Mouse (Mus musculus) G1E (cell line): ENCODE measurements around the gene Mroh3.

Experiments used
- CTCF ChIP-seq: IDR thresholded peaks from 2 replicates; pipeline ENCODE4 v1.5.1; 2012; ENCODE audit warnings: low read depth, low read length, inconsistent platforms, mixed read lengths
- GATA1 ChIP-seq: IDR thresholded peaks from 2 replicates; pipeline ENCODE4 v1.6.1; 2012; ENCODE audit warnings: borderline replicate concordance, low read length, inconsistent platforms, mixed read lengths
- GATA2 ChIP-seq: IDR thresholded peaks from 2 replicates; pipeline ENCODE4 v1.6.1; 2012; ENCODE audit warnings: low read depth, low read length, inconsistent platforms, borderline replicate concordance
- POLR2AphosphoS5 ChIP-seq: IDR thresholded peaks from 2 replicates; pipeline ENCODE4 v1.6.1; 2012; ENCODE audit warnings: low read depth, low read length, inconsistent platforms; ENCODE audit not compliant: insufficient replicate concordance
- TAL1 ChIP-seq: conservative IDR thresholded peaks from 2 replicates; pipeline ENCODE4 v1.6.1; 2012; ENCODE audit warnings: low read depth, low read length, inconsistent platforms, mixed read lengths

DNA sequence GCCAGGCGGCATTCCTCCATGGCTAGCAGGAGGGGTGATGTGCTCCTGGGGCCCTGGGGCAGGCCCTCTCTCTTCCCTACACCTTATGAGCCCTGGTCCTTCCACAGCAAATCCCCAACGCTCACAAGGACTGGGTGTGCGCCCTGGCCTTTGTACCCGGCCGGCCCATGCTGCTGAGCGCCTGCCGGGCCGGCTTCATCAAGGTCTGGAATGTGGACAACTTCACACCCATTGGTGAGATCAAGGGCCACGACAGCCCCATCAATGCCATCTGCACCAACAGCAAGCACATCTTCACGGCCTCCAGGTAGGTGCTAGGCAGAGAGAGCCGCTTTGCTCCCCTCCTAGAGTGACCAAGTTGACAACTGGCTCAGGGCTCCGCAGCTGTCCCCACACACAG lies 39.9 kb downstream of the Mroh3 start:
- TF ChIP-seq CTCF (no peak), POLR2AphosphoS5 (no peak), GATA1 (no peak), TAL1 (no peak), GATA2 (no peak)
